Mouse (Mus musculus): Measurements from ENCODE around the gene Def6.
A peak's percentile ranks its signal among the peaks of the same experiment; 100 is the strongest.

Def6 gene

DNA sequence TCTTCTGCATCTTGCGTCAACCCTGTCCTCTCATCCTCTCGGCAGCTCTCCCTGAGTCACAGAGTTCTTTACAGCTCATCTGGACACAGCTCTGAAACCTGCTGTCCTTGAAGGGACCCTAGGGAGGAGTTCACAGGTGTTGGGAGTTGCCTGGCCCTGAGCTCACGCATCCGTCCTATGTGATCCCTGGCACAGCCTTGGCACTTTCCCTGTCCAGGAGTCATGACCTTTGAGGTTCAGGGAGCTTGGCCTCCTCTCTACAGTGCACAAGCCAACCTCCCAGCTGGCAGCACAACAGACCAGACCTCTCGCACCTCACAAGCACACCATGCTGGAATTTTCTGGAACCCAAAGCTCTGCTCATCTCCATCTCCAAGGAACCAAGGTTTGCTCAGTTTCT lies 33.3 kb downstream of the Def6 start:
- no peak for DNase-seq (ENCODE audit: low spot score in 2 of 2)

- no peak for DNase-seq (ENCODE audit: low spot score in 2 of 2)
These were observed 34.7 kb downstream of the Def6 start for GRCm38 (mm10) chr17:28242296-28242695.

- no peak for DNase-seq (ENCODE audit: low spot score in 2 of 2)
These were observed 36.6 kb downstream of the Def6 start for GRCm38 (mm10) chr17:28244214-28244613.

DNA sequence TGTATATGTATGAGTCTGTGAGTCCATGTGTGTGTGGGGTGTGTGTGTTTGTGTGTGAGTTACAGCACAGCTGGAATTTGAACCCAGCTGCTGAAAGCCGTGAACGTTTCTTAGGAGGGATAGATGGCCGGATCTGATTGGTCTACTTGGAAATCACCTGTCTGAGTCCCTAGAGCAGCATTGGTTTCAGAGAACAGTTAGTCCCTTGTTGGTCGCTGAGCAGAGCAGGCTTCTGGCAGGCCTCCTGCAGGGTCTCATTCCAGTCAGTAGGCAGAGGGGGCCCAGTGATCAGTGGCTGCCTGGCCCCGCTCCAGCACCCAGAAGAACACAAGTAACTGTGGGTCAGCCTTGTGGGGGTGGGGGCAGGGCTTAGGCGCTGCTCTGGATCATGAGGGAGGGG lies 37.1 kb downstream of the Def6 start:
- no peak for DNase-seq (ENCODE audit: low spot score in 2 of 2)

- DNase-seq (ENCODE audit: low spot score in 2 of 2), result no peak
These were observed 39.1 kb downstream of the Def6 start for GRCm38 (mm10) chr17:28246640-28247039.

DNA sequence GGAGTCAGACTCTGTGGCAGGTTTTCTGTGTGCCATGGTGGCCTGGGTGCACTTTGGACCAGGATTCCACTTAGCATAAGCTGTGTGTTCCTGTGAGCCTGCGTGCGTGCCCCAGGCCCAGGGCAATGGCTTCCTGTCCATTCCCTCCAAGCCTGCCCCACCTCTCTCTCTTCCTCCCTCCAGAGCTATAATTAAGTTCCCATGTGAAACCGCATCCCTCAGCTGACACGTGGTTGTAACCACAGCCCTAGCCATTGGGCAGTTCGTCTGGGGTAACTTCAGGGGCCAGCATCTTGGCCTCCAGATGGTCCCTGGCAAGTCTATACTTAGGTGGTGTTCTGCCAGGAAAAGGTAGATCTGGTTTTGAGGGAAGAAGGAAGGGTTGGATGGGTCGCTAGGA lies 40.0 kb downstream of the Def6 start:
- no peak for DNase-seq (ENCODE audit: low spot score in 2 of 2)

GRCm38 (mm10) chr17:28249062-28249461 lies 41.5 kb downstream of the Def6 start:
- no peak for DNase-seq (ENCODE audit: low spot score in 2 of 2)

GRCm38 (mm10) chr17:28251579-28252280 lies 44.2 kb downstream of the Def6 start:
- no peak for DNase-seq (ENCODE audit: low spot score in 2 of 2)

- no peak for DNase-seq (ENCODE audit: low spot score in 2 of 2)
These were observed 44.7 kb downstream of the Def6 start for GRCm38 (mm10) chr17:28252281-28252648.

- no peak for DNase-seq (ENCODE audit: low spot score in 2 of 2)
These were observed 45.6 kb downstream of the Def6 start for GRCm38 (mm10) chr17:28253216-28253615.

DNA sequence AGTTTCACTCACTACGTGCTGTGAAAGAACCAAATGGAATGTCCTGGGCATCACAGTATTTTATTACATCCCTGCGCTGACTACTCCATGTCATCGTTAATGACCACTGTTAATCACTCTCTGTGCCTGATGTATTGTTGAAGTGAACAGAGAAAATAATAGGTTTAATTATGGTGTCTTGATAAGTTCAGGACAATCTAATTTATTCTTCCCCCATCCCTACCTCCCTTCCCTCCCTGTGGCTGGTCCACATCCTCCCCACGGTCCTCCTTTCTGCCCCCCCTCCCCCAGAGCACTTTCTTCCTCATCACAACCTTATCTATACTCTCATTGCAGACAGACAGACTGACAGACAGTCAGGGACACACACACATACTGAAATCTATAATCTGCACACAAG lies 47.2 kb downstream of the Def6 start:
- DNase-seq (ENCODE audit: low spot score in 2 of 2), result no peak

DNA sequence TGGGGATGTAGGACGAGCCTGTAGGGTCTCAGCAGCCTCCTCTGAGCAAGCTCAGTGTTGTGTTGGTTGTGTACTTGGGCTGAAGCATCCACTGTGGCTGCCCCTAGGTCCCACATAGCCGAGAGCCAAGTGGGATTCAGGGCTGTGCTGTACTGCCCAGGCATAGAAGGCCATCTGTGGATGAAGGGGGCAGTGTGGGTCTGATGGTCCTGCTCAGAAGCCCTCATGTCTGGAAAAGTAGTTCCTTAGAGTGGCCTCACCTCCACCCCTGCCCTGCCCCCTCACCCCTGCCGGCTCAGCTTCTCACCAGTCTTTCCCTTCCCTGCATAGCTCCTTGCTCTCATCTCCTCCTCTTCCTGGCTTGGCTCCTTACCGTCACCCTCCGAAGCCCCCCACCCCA lies 48.1 kb downstream of the Def6 start:
- no peak for DNase-seq (ENCODE audit: low spot score in 2 of 2)

DNA sequence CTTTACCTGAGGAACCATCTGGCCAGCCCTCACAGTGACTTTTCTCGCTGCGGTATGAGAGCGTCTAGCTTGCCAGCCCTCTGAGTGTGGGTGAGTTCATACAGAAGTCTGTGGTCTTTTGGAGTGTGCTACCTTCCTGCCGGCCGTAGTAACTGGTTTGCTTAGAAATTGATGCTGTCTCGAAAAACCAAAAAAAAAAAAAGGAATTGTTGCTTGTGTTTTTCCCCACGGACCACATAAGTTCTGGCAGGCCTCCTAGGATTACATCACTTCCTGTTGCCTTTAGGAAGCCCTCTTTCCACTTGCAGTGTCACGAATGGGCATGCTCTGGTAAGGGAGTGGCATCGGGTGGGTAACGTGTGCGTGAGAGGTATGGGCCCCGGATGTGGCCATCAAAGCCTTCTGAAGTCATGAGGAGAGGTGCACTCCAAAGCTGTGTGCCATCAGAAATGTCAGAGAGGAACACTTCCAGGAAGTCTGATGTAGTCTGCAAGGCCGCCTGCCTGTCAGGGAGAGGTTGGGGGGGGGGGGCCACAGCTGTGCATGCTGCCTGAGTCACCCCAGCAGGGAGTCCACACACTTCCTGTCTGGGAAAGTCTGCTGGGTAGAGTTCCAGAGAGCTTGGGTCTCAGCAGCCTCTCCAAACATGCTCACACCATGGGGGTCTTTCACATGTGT lies 49.2 kb downstream of the Def6 start:
- DNase-seq (ENCODE audit: low spot score in 2 of 2), result peak in 1 of 2 experiments; percentile 42

DNA sequence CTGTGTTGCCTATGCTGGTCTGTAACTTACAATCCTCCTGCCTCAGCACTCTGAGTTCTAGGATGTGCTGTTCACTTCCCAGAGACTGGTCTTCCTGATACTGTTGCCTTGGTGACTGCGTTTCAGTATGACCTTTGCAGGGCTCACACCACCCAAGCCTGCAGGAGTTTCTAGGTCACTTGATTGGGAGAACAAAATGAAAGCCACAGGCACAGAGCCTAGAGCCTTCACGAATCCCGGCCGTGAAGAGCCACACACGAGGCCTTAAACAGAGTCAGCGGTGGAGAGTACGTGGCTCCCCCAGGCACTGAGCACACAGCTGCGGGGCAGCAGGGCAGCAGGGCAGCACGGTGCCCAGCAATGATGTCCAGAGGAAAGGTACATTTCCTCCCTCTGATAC lies 50.7 kb downstream of the Def6 start:
- DNase-seq (ENCODE audit: low spot score in 2 of 2), result no peak

DNA sequence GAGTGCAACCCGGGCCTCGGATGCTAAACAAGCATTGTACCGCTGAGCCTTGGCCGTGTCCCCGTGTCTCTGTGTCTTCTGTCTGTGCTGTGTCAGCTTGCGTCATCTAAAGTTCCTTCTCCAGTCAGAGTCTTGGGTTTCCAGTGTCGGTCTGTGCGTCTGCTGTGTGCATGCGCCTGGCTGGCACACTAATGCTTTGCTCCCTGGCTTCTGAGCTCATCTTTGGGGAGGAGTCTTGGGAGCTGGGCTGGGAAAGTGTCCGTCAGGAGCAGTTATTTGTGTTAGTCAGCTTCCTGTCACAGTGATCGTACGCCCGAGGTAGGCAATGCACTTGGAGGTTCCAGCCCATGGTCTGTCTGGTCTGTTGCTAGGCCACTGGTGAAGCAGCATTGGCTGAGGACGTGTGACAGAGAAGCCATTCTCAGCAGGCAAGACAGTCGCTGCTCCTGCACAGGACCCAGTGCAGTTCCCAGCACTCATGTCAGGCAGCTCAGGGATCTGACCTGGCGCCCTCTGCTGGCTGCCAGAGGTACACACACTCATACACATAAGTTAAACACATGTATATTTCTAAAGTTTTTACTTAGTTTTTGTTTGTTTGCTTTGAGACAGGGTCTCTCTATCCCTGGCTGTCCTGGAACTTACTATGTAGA lies 52.4 kb downstream of the Def6 start:
- peak; percentile 39 to 59 for DNase-seq (ENCODE audit: low spot score in 2 of 2)

- DNase-seq (ENCODE audit: low spot score in 2 of 2), result no peak
These were observed 52.9 kb downstream of the Def6 start for GRCm38 (mm10) chr17:28260543-28260909.

DNA sequence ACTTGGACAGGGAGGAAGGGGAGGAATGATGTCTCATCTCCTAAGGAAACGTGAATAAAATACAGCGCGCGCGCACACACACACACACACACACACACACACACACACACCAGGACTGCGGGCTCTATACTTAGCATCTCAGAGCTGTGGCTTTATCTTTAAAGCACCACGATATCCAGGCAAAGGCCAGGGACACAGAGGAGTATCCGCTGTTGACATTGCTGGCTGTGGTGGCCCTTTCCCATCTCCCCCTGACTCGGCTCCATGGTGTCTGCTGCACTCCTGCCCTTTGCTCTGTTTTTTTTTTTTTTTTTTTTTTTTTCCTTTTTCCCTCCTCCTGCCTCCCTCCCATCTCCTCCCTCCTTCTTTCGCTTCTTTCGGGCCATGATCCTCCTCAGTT lies 54.2 kb downstream of the Def6 start:
- DNase-seq (ENCODE audit: low spot score in 2 of 2), result no peak

DNA sequence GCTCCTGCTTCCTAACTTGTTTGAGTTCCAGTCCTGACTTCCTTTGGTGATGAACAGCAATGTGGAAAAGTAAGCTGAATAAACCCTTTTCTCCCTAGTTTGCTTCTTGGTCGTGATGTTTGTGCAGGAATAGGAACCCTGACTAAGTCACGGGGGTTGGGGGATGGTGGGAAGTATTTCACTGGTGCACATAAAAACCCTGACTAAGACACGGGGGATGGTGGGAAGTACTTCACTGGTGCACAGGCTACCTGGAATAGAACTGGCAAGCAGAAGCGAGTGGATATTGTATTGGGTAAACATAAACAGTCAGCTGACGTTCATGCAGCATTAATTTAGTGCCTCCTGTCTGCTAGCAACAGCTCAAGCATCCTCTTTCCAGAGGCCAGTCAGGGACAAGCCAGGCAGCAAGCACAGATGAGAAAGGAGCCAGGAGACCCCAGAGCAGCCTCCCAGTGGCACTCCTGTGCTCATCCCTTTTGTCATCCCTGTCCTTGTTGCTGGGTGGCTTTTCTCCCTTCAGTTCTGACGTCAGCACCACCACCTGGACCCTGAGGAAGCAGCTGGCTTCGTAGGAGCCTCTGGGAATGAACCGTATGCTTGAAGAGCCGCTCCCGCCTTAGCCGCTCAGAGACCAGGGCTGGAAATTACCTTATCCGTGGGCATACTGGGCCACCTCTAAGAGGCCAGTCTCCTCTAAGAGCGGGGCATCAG lies 55.8 kb downstream of the Def6 start:
- no peak for DNase-seq (ENCODE audit: low spot score in 2 of 2)

DNA sequence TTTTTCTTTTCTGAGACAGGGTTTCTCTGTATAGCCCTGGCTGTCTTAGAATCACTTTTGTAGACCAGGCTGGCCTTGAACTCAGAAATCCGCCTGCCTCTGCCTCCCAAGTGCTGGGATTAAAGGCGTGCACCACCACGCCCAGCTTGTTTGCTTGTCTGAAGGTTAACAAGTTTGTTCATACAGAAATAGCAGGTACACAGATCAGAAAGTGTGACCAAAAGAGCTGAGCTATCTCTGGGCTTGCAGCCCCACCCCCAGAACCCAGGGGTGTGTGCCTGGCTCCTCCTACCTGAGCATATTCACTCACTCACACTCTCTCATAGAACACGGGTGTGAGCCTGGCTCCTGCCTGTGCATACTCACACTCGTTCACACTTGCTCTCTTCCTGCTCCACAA lies 59.7 kb downstream of the Def6 start:
- DNase-seq (ENCODE audit: low spot score in 2 of 2), result no peak

GRCm38 (mm10) chr17:28270165-28270564 lies 62.6 kb downstream of the Def6 start:
- no peak for DNase-seq (ENCODE audit: low spot score in 2 of 2)

DNA sequence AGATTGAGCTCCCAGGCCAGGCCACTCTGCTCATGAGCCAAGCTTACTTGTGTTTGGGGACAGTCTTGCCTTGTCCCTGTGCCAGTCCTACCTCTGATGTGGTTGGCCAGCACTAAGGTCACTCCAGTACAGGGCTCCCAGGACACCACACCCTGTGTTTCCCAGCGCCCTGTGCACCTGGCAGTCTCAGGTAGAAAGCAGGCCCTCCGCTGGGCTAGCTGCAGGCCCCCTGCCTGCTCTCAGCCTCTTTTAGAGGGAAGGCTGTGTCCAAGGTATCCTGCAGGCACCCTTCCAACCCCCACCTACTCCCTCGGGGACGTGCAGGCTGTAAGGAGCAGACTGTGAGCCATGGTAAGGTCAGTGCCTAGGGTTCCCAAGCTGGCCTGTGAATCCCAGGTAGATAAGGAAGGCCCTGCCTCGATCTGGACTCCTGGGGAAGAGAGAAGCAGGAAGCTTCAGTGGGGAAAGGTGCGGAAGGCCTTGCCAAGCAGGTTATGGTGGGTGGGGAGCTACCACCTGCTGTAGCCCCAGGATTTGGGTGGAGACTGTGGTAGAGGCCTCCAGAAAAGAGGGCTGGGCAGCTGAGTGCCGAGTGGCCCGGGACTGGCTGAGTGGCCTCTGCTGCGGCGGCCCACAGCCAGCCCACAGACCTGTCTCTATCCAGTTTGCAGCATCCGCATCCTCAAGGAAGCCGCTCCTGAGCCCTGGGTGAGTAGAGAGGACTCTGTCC lies 64.1 kb downstream of the Def6 start:
- DNase-seq (ENCODE audit: low spot score in 2 of 2), result no peak

GRCm38 (mm10) chr17:28272281-28272680 lies 64.7 kb downstream of the Def6 start:
- no peak for DNase-seq (ENCODE audit: low spot score in 2 of 2)

All from spleen, postnatal 10 days (tissue).